Mouse (Mus musculus): ENCODE results near the gene Cdkl1. TPM values are rescaled to one million over a fixed set of nuclear protein-coding genes. Genes with fewer than 3 reads are reported as not detected.

Gene Cdkl1
- 1 to 10 TPM; 2.0 to 2.9 TPM for total RNA-seq (2021)
- long read RNA-seq, experiment 1, partial matches to known transcripts = 1 of 1 reads
- long read RNA-seq, experiment 1, other reads (novel, unspliced or antisense) = 0 of 1 reads
- long read RNA-seq, experiment 2 = 0 reads

GRCm38 (mm10) chr12:69790530-69791505 is at the start of gene Cdkl1:
Cdkl1 (minus strand) TSS chr12:69791267.
- DNase-seq (ENCODE audit: low spot score in 2 of 2) = peak; percentile 26 to 37

GRCm38 (mm10) chr12:69838376-69838775 is 47.3 kb upstream of the Cdkl1 start:
- no peak for DNase-seq (ENCODE audit: low spot score in 2 of 2)

- no peak for DNase-seq (ENCODE audit: low spot score in 2 of 2)
These were observed 43.0 kb upstream of the Cdkl1 start for GRCm38 (mm10) chr12:69833982-69834604.

GRCm38 (mm10) chr12:69831239-69831910 is 40.3 kb upstream of the Cdkl1 start:
- no peak for DNase-seq (ENCODE audit: low spot score in 2 of 2)

- DNase-seq (ENCODE audit: low spot score in 2 of 2) = no peak
These were observed 37.1 kb upstream of the Cdkl1 start for GRCm38 (mm10) chr12:69828214-69828613.

GRCm38 (mm10) chr12:69824881-69825597 is 34.0 kb upstream of the Cdkl1 start:
- DNase-seq (ENCODE audit: low spot score in 2 of 2) = no peak

- no peak for DNase-seq (ENCODE audit: low spot score in 2 of 2)
These were observed 23.2 kb upstream of the Cdkl1 start for GRCm38 (mm10) chr12:69814272-69814671.

- DNase-seq (ENCODE audit: low spot score in 2 of 2) = no peak
These were observed 22.5 kb upstream of the Cdkl1 start for GRCm38 (mm10) chr12:69813596-69813995.

GRCm38 (mm10) chr12:69812986-69813385 is 21.9 kb upstream of the Cdkl1 start:
- no peak for DNase-seq (ENCODE audit: low spot score in 2 of 2)

- no peak for DNase-seq (ENCODE audit: low spot score in 2 of 2)
These were observed 20.9 kb upstream of the Cdkl1 start for GRCm38 (mm10) chr12:69811976-69812375.

GRCm38 (mm10) chr12:69809439-69809838 is 18.4 kb upstream of the Cdkl1 start:
- no peak for DNase-seq (ENCODE audit: low spot score in 2 of 2)

- no peak for DNase-seq (ENCODE audit: low spot score in 2 of 2)
These were observed 16.4 kb upstream of the Cdkl1 start for GRCm38 (mm10) chr12:69807399-69807985.

GRCm38 (mm10) chr12:69805148-69805547 is 14.1 kb upstream of the Cdkl1 start:
- no peak for DNase-seq (ENCODE audit: low spot score in 2 of 2)

GRCm38 (mm10) chr12:69804393-69805070 is 13.5 kb upstream of the Cdkl1 start:
- no peak for DNase-seq (ENCODE audit: low spot score in 2 of 2)

GRCm38 (mm10) chr12:69803196-69803595 is 12.1 kb upstream of the Cdkl1 start:
- no peak for DNase-seq (ENCODE audit: low spot score in 2 of 2)

- DNase-seq (ENCODE audit: low spot score in 2 of 2) = no peak
These were observed 9.5 kb upstream of the Cdkl1 start for GRCm38 (mm10) chr12:69800586-69800985.

GRCm38 (mm10) chr12:69796311-69796710 is 5.2 kb upstream of the Cdkl1 start:
- no peak for DNase-seq (ENCODE audit: low spot score in 2 of 2)

GRCm38 (mm10) chr12:69789766-69790529 is 1.1 kb downstream of the Cdkl1 start:
- DNase-seq (ENCODE audit: low spot score in 2 of 2) = no peak

GRCm38 (mm10) chr12:69788380-69788779 is 2.7 kb downstream of the Cdkl1 start:
- DNase-seq (ENCODE audit: low spot score in 2 of 2) = no peak

All from gastrocnemius, postnatal 4 days (tissue).